Mouse (Mus musculus): ENCODE results near the gene Asgr2. TPM values are rescaled to one million over a fixed set of nuclear protein-coding genes. Genes with fewer than 3 reads are reported as not detected.
"Not testable (repeated sequence)": the region's sequence is repeated elsewhere in the genome, so short reads cannot be mapped to it uniquely, and the experiment has no call there.

Asgr2 gene
- polyA plus RNA-seq, 1 experiment from 2014 or later, result 48.3 TPM

GRCm38 (mm10) chr11:70068245-70068644 lies 24.2 kb upstream of the Asgr2 start:
- Histone ChIP-seq H3K27me3 (ENCODE audit: insufficient read depth, low read length) (no peaks in the 10 kb centered on the region), H3K36me3 (replicated peaks; ENCODE audit: insufficient read depth, low read length) (no peaks in the 10 kb centered on the region), H3K4me3 (ENCODE audit: low read depth, low read length) (no peak overlapping the region), H3K4me2 (ENCODE audit: low read depth, low read length) (no peak overlapping the region), H3K9me3 (ENCODE audit: low read length) (no peaks in the 10 kb centered on the region), H3K27ac (ENCODE audit: low read depth) (no peak overlapping the region), H3K4me1 (ENCODE audit: insufficient read depth) (no peaks in the 10 kb centered on the region), H3K9ac (replicated peaks) (no peak overlapping the region)
- TF ChIP-seq EP300 (IDR thresholded peaks at IDR 0.05; ENCODE audit: low read depth) (no peak), CTCF (IDR thresholded peaks at IDR 0.05; ENCODE audit: low read depth) (no peak)
- no peak for ATAC-seq
- DNase-seq, result no peak
- WGBS (ENCODE audit: insufficient replicate concordance), result 65% methylated on average over 3 of the region's 3 CpGs

- ATAC-seq (no peak), DNase-seq (no peak)
Measured at GRCm38 (mm10) chr11:70070057-70070456, 22.4 kb upstream of the Asgr2 start.

GRCm38 (mm10) chr11:70070603-70071002 lies 21.8 kb upstream of the Asgr2 start:
- not testable (repeated sequence) for H3K36me3 ChIP-seq (replicated peaks; ENCODE audit: insufficient read depth, low read length); H3K27me3 ChIP-seq (ENCODE audit: insufficient read depth, low read length); ATAC-seq; H3K4me1 ChIP-seq (ENCODE audit: insufficient read depth); H3K9me3 ChIP-seq (ENCODE audit: low read length); H3K4me2 ChIP-seq (ENCODE audit: low read depth, low read length); H3K27ac ChIP-seq (ENCODE audit: low read depth); H3K4me3 ChIP-seq (ENCODE audit: low read depth, low read length); DNase-seq; H3K9ac ChIP-seq (replicated peaks)
- WGBS (ENCODE audit: insufficient replicate concordance), result 38% methylated on average over 3 of the region's 3 CpGs

More at GRCm38 (mm10) chr11:70070057-70070456, 22.4 kb upstream of the Asgr2 start:
- Histone ChIP-seq H3K4me2 (ENCODE audit: low read depth, low read length) (no peak overlapping the region), H3K4me3 (ENCODE audit: low read depth, low read length) (no peak overlapping the region), H3K36me3 (replicated peaks; ENCODE audit: insufficient read depth, low read length) (no peaks in the 10 kb centered on the region), H3K27me3 (ENCODE audit: insufficient read depth, low read length) (no peaks in the 10 kb centered on the region), H3K9ac (replicated peaks) (no peak overlapping the region), H3K27ac (ENCODE audit: low read depth) (no peak overlapping the region), H3K4me1 (ENCODE audit: insufficient read depth) (peaks cover 4% of the 10 kb centered on the region), H3K9me3 (ENCODE audit: low read length) (no peaks in the 10 kb centered on the region)
- no peak for TF ChIP-seq CTCF (IDR thresholded peaks at IDR 0.05; ENCODE audit: low read depth)
- TF ChIP-seq EP300 (IDR thresholded peaks at IDR 0.05; ENCODE audit: low read depth), result no peak
- 70% methylated on average over 6 of the region's 6 CpGs for WGBS (ENCODE audit: insufficient replicate concordance)

GRCm38 (mm10) chr11:70074379-70075071 lies 17.9 kb upstream of the Asgr2 start:
- Histone ChIP-seq H3K27ac (ENCODE audit: low read depth) (peak overlapping the region; percentile 77), H3K9ac (replicated peaks) (no peak overlapping the region; the same call in 1 of the 2 replicates), H3K27me3 (ENCODE audit: insufficient read depth, low read length) (no peaks in the 10 kb centered on the region), H3K36me3 (replicated peaks; ENCODE audit: insufficient read depth, low read length) (no peaks in the 10 kb centered on the region), H3K4me1 (ENCODE audit: insufficient read depth) (peaks cover 22% of the 10 kb centered on the region), H3K4me3 (ENCODE audit: low read depth, low read length) (no peak overlapping the region), H3K4me2 (ENCODE audit: low read depth, low read length) (peak overlapping the region; percentile 38), H3K9me3 (ENCODE audit: low read length) (no peaks in the 10 kb centered on the region)
- TF ChIP-seq EP300 (IDR thresholded peaks at IDR 0.05; ENCODE audit: low read depth), result no peak
- TF ChIP-seq CTCF (IDR thresholded peaks at IDR 0.05; ENCODE audit: low read depth), result peak; percentile 96
- WGBS (ENCODE audit: insufficient replicate concordance), result 32% methylated on average over 17 of the region's 17 CpGs
- DNase-seq (peak; percentile 88), ATAC-seq (peak; percentile 66)

GRCm38 (mm10) chr11:70075581-70075980 lies 16.9 kb upstream of the Asgr2 start:
- Histone ChIP-seq H3K9ac (replicated peaks) (no peak overlapping the region), H3K4me2 (ENCODE audit: low read depth, low read length) (0 out of 2 replicates have a peak overlapping the region, but pooled peaks have one; percentile 38), H3K27me3 (ENCODE audit: insufficient read depth, low read length) (no peaks in the 10 kb centered on the region), H3K9me3 (ENCODE audit: low read length) (no peaks in the 10 kb centered on the region), H3K27ac (ENCODE audit: low read depth) (peak overlapping the region; percentile 77), H3K4me3 (ENCODE audit: low read depth, low read length) (no peak overlapping the region), H3K4me1 (ENCODE audit: insufficient read depth) (peaks cover 29% of the 10 kb centered on the region), H3K36me3 (replicated peaks; ENCODE audit: insufficient read depth, low read length) (no peaks in the 10 kb centered on the region)
- ATAC-seq (peak; percentile 81), DNase-seq (peak; percentile 71)
- TF ChIP-seq CTCF (IDR thresholded peaks at IDR 0.05; ENCODE audit: low read depth) (no peak), EP300 (IDR thresholded peaks at IDR 0.05; ENCODE audit: low read depth) (peak; percentile 89)
- 62% methylated on average over 6 of the region's 6 CpGs for WGBS (ENCODE audit: insufficient replicate concordance)

GRCm38 (mm10) chr11:70077441-70077840 lies 15.0 kb upstream of the Asgr2 start:
- Histone ChIP-seq H3K27me3 (ENCODE audit: insufficient read depth, low read length) (no peaks in the 10 kb centered on the region), H3K4me3 (ENCODE audit: low read depth, low read length) (no peak overlapping the region), H3K9ac (replicated peaks) (no peak overlapping the region), H3K4me2 (ENCODE audit: low read depth, low read length) (no peak overlapping the region), H3K9me3 (ENCODE audit: low read length) (no peaks in the 10 kb centered on the region), H3K36me3 (replicated peaks; ENCODE audit: insufficient read depth, low read length) (no peaks in the 10 kb centered on the region), H3K4me1 (ENCODE audit: insufficient read depth) (peaks cover 29% of the 10 kb centered on the region), H3K27ac (ENCODE audit: low read depth) (no peak overlapping the region)
- DNase-seq, result no peak
- no peak for ATAC-seq
- 54% methylated on average over 3 of the region's 3 CpGs for WGBS (ENCODE audit: insufficient replicate concordance)
- TF ChIP-seq EP300 (IDR thresholded peaks at IDR 0.05; ENCODE audit: low read depth) (no peak), CTCF (IDR thresholded peaks at IDR 0.05; ENCODE audit: low read depth) (no peak)
